Mouse (Mus musculus) common myeloid progenitor, adult 5-6 weeks (primary cell): ENCODE results near the gene Hilpda. TPM values are rescaled to one million over a fixed set of nuclear protein-coding genes. Genes with fewer than 3 reads are reported as not detected.

Experiments used
- ATAC-seq: replicated peaks from 2 replicates; pipeline ENCODE4 v1.8.0; 2016; ENCODE audit warnings: low read depth, mild to moderate bottlenecking, moderate TSS enrichment, inconsistent platforms; ENCODE audit not compliant: poor library complexity, severe bottlenecking
- total RNA-seq: library from RNA; stranded (forward); fragments of 200-1000, 187-1606 nt; gene quantifications from 2 replicates; pipeline ENCODE4 v1.2.3, GENCODE M21; 2017

Hilpda gene
- total RNA-seq = 13.0 and 15.4 TPM in 2 replicates

DNA sequence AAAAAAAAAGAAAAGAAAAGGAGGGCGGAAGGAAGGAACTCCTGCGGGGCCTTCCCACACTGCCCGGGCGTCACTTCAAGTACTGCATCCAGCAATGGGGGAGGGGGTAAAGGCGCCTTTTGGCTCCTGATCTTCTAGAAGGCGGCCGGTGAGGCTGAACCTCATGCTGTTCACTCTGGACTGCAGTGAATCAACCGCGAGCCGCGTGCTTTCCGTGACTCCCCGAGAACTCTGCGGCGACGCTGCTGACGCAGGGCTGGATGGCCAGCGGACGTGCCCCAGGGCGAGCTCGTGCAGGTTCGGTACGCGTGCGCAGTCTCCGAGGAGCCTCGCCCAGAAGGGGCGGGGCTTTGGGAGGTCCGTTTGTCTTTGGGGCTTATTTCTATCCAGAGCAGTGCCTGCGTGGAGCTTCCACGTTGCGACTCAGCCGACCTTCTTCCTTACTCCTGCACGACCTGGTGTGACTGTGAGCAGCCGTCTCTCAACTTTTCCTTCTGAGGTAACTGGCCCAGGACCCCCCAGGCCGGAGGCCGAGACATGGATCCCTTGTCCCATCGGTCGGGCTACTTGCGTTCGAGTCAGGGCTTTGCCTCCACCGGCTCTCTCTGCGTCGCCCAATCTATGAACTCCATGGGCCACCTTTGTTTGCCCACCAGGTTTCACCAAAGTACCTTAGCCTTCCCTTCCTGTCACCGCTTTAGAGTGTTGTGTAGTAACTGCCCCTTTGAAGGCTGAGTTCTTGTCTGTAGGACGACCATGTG lies at the start of gene Hilpda:
Hilpda (plus strand) TSS at position 177 of the 761 bp plus-strand sequence.
- ATAC-seq = peak; percentile 97

DNA sequence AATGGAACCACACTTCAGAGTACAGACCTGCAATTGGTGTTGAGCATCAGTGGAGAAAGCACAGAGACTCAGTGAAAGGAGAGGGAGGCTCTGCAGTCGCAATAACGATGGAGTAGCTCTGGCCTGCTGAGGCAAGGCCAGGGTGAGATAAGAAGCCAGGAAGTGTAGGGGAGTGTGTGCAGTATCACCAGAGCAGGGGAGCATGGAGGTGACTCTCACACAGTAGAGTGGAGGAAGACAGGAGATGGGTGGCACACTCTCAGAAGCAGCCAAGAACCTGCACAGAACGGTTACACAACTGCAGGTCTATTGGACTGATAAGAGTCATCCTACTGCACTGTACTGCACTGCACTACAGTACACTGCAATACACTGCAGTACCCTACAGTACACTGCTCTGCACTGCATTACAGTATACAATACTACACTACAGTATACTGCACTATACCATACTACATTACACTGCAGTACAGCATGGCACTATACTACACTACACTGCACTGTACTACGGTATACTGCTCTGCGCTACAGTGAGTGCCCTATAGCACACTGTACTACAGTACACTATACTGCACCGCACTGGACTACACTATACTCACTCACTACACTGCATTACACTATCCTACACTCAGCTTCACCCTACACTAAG lies 42.9 kb upstream of the Hilpda start:
- ATAC-seq = peak; percentile 57

DNA sequence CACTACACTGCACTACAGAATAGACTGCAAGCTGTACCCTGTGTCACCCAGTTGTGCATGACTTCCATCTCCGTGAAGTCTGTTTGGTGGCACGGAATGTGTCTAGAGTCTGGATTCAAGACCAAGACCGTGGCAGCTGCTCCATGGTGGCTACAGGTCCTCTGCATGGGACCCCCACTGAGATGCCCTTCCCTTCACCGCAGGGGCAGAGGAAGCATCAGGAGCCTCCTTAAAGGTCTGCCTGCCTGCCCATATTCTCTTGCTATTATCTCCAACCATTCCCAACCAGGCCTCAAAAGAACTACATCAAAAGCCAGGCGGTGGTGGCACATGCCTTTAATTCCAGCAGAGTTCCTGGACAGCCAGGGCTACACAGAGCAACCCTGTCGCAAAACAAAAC lies 41.9 kb upstream of the Hilpda start:
- ATAC-seq = no peak

- ATAC-seq = peak; percentile 31; the same call in 1 of the 2 replicates
Observed at GRCm38 (mm10) chr6:29231799-29232198, 40.5 kb upstream of the Hilpda start.

DNA sequence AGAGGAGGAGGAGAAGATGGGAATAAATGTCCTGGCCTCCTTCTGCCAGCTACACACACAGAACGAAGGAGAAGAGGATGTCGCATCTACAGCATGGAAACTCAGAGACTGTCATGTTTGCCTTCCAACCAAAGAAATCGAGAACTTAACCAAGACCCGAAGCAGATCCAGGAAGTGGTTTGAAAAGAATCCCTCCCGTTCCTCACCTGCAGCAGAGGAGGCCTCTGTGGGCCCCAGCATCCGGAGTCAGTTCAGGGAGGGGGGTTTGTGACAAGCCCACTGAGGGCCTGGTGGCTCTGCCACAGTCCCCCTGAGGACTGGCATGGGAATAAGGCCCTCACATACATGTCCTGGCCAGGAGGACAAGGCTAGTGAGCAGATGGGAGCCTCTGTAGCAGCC lies 40.0 kb upstream of the Hilpda start:
- peak; percentile 40 for ATAC-seq

- no peak for ATAC-seq
Observed at GRCm38 (mm10) chr6:29233710-29234109, 38.6 kb upstream of the Hilpda start.

DNA sequence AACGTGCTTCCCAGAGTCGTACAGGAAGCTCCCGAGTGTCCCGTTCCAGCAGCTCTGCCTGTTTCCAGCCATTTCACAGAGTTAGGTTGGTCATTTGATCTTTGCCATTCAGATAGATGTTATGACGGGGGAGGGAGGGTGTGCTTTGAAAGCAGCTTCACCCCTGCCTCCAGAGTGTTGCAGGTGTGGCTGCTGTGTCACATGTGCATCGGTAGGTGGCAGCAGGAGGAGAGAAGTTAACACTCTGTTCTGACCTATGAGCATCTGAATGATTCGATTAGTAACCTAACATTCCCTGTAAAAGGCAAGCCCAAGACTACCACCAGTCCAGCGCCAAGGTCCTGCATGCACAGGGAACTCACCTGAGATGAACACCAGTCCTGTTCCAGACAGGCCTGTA lies 38.0 kb upstream of the Hilpda start:
- ATAC-seq = peak; percentile 50

DNA sequence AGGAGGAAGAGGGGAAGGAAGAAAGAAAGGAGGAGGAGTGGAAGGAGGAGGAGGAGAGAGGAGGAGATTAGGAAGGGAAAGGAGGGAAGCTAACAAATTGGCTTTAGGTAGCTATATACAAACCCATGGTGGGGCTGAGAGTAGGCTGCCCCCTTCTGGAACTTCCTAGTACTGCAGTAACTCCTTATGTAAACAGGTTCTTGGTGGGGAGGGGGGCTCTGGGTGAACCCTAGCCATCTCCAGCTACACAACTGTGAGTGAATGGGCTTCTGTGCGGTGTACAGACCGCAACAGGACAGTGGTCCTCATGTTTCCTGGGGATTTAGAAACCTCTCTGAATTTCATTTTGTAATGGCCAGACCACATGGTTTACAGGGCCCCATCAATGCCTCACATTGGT lies 31.5 kb upstream of the Hilpda start:
- ATAC-seq = peak; percentile 69

DNA sequence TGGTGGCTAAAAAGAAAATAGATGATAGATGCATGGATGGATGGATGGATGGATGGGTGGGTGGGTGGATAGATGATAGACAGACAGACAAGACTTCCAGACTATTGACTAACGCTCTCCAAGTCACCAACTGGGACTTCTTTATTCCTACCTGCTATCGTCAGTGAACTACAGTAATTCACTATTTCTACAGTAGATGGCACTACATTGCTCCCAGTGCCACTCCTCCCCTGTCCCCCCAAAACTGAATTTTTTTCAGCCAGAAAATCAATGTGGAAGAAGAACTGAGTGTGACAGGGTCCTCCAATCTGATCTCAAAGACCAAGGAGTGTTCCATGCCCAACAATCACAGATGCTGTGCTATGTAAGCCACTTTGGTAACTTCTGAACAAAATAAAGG lies 30.6 kb upstream of the Hilpda start:
- ATAC-seq = peak; percentile 58

DNA sequence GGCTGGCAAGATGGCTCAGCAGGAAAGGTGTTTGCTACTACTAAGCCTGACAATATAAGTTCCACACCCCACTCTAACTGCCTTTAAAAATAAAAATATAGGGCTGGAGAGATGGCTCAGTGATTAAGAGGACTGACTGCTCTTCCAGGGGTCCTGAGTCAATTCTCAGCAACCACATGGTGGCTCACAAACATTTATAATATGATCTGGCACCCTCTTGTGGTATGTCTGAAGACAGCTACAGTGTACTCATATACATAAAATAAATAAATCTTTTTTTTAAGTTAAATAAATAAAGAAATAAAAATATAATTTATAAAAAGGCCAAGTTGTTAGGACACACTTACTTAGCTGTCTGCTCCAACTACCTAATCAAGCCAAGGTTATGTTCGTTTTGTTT lies 30.0 kb upstream of the Hilpda start:
- ATAC-seq = no peak

- peak; percentile 52 for ATAC-seq
Observed at GRCm38 (mm10) chr6:29245272-29246120, 26.8 kb upstream of the Hilpda start.

- no peak for ATAC-seq
Observed at GRCm38 (mm10) chr6:29246183-29246582, 26.1 kb upstream of the Hilpda start.

DNA sequence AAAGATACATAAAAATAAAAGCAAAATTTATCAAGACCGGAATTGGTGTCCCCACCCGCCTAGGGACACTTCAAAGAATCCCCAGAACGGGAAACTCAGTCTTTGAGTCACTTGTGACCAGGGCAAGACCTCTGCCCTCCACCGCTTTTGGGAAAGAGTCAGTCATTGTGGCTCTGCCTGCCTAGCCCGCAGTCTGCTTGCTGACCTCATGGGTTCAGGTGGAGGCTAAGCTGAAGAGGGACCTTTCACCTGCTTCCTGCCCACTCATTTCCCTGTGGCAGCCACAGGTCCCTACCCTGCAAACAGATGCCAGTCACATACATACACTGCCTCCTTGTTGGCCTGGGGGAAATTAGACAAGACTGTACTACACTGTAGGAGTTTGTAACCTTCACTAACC lies 25.7 kb upstream of the Hilpda start:
- 0 out of 2 replicates have a peak, but pooled peaks have one; percentile 10 for ATAC-seq

DNA sequence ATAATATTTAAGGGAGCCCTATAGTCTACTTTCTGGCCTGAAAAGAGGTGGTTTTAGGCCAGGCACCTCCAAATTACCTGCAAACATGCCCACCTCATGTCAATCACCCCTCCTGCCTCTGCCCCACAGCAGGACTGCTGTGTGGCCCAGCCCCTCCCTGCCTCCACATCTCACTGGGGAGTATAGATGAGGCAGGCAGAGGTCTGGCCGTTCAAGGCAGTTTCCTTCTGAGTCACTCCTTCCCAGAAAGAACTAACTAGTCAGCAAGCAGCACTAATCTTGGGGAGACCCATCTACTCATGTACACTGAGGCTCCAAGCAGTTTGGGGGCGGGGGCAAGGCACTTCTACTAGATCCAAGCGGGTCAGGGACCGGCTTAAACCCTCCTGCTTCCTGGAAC lies 25.2 kb upstream of the Hilpda start:
- ATAC-seq = no peak

DNA sequence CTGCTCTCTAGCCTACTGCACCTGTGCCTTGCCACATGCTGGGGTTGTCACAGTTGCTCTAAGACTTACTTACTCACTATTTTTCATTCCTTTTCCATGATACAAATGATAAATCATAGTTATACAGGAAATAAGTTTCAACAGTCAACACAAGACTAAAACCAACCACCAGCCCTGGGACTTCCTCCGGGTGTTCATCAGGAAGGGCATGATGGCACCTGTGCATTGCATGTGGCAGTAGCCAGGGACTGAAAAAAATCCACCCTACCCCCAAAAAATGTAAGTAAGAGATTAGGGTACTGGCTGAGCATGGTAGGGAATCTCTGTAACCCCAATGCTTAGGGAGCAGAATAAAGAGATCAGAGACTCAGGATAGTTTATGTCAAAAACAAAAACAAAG lies 12.9 kb upstream of the Hilpda start:
- 0 out of 2 replicates have a peak, but pooled peaks have one; percentile 22 for ATAC-seq

- no peak for ATAC-seq
Observed at GRCm38 (mm10) chr6:29261831-29262230, 10.5 kb upstream of the Hilpda start.

- ATAC-seq = no peak
Observed at GRCm38 (mm10) chr6:29263650-29264455, 8.4 kb upstream of the Hilpda start.

GRCm38 (mm10) chr6:29264456-29264781 lies 7.9 kb upstream of the Hilpda start:
- ATAC-seq = 0 out of 2 replicates have a peak, but pooled peaks have one; percentile 18

DNA sequence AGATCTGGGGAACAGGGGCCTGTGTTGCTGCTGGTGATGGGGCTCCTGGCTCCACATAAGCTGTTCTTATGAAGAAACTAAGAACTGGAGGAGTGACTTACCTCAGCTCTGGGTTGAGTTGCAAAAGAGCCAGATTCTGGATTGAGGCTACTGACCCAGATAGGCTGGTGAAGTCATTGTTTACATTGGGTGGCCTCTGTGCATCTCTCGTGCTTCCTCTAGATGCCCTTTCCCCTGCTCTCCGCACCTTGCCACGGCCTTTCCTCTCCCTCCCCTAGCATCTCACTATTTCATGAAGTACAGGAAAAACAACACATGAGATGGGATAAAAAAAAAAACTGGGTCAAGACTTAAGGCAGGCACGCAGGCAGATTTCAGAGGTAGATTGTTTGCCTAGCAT lies 5.4 kb upstream of the Hilpda start:
- ATAC-seq = no peak
